Mouse (Mus musculus) right cerebral cortex, postnatal 4 days (tissue): ENCODE measurements around the gene Pcdh17.

Experiments used
- DNase-seq: peaks from one replicate; pipeline ENCODE4 v3.0.0-alpha.2; 2022

Pcdh17 gene

GRCm38 (mm10) chr14:84443288-84443686, at the start of gene Pcdh17:
Gene Pcdh17, plus strand, starts transcription at chr14:84443563.
- DNase-seq = peak; percentile 93

GRCm38 (mm10) chr14:84397137-84397536, 46.2 kb upstream of the Pcdh17 start:
- no peak for DNase-seq

- no peak for DNase-seq
These were observed 18.6 kb upstream of the Pcdh17 start for GRCm38 (mm10) chr14:84424736-84425135.

GRCm38 (mm10) chr14:84426616-84427015, 16.7 kb upstream of the Pcdh17 start:
- DNase-seq = no peak

- peak; percentile 9 for DNase-seq
These were observed 5.1 kb upstream of the Pcdh17 start for GRCm38 (mm10) chr14:84438066-84438770.

GRCm38 (mm10) chr14:84440903-84441302, 2.5 kb upstream of the Pcdh17 start:
- DNase-seq = peak; percentile 58

- peak; percentile 67 for DNase-seq
These were observed 655 bp upstream of the Pcdh17 start for GRCm38 (mm10) chr14:84442528-84443287.

GRCm38 (mm10) chr14:84443761-84444160, 398 bp downstream of the Pcdh17 start:
- DNase-seq = no peak

- DNase-seq = peak; percentile 45
These were observed 906 bp downstream of the Pcdh17 start for GRCm38 (mm10) chr14:84444276-84444662.

- peak; percentile 53 for DNase-seq
These were observed 1.5 kb downstream of the Pcdh17 start for GRCm38 (mm10) chr14:84444663-84445502.

- peak; percentile 59 for DNase-seq
These were observed 2.4 kb downstream of the Pcdh17 start for GRCm38 (mm10) chr14:84445503-84446410.

- DNase-seq = peak; percentile 14
These were observed 3.1 kb downstream of the Pcdh17 start for GRCm38 (mm10) chr14:84446411-84446915.

- peak; percentile 63 for DNase-seq
These were observed 3.7 kb downstream of the Pcdh17 start for GRCm38 (mm10) chr14:84446941-84447641.

- peak; percentile 38 for DNase-seq
These were observed 4.5 kb downstream of the Pcdh17 start for GRCm38 (mm10) chr14:84447661-84448380.

GRCm38 (mm10) chr14:84448381-84448771, 5.0 kb downstream of the Pcdh17 start:
- DNase-seq = no peak

GRCm38 (mm10) chr14:84454074-84454845, 10.9 kb downstream of the Pcdh17 start:
- no peak for DNase-seq

- DNase-seq = no peak
These were observed 32.1 kb downstream of the Pcdh17 start for GRCm38 (mm10) chr14:84475491-84475890.

GRCm38 (mm10) chr14:84476336-84476735, 33.0 kb downstream of the Pcdh17 start:
- no peak for DNase-seq

GRCm38 (mm10) chr14:84476906-84477305, 33.5 kb downstream of the Pcdh17 start:
- no peak for DNase-seq

- DNase-seq = no peak
These were observed 34.0 kb downstream of the Pcdh17 start for GRCm38 (mm10) chr14:84477411-84477810.
